Mouse (Mus musculus) heart, embryonic 12.5 days (tissue): ENCODE data around the gene Phospho2. TPM values are rescaled to one million over a fixed set of nuclear protein-coding genes. Genes with fewer than 3 reads are reported as not detected.

Experiments
- ATAC-seq: fragments of 200-750 bp; cut with Nextera tagmentation; 2 replicates; pipeline ENCODE4 v1.8.0; 2017; ENCODE audit warnings: moderate TSS enrichment, moderate library complexity; ENCODE audit not compliant: insufficient number of reproducible peaks, low FRiP score
- H3K27ac ChIP-seq: fragments of 300-500 bp; sonication (generic); 2 replicates; pipeline ENCODE4 v1.5.1; 2016; ENCODE audit warnings: mild to moderate bottlenecking, moderate library complexity; ENCODE audit not compliant: poor library complexity, severe bottlenecking
- H3K27me3 ChIP-seq: fragments of 300-500 bp; sonication (generic); replicated peaks from 2 replicates; pipeline ENCODE4 v1.6.1; 2016; ENCODE audit warnings: mild to moderate bottlenecking, moderate library complexity
- H3K36me3 ChIP-seq: fragments of 300-500 bp; sonication (generic); 2 replicates; pipeline ENCODE4 v1.6.1; 2016; ENCODE audit warnings: mild to moderate bottlenecking, moderate library complexity
- H3K4me1 ChIP-seq: fragments of 300-500 bp; sonication (generic); replicated peaks from 2 replicates; pipeline ENCODE4 v1.6.1; 2016; ENCODE audit warnings: mild to moderate bottlenecking
- H3K4me2 ChIP-seq: fragments of 300-500 bp; sonication (generic); 2 replicates; pipeline ENCODE4 v1.6.1; 2016; ENCODE audit warnings: mild to moderate bottlenecking, moderate library complexity
- H3K4me3 ChIP-seq: fragments of 300-500 bp; sonication (generic); 2 replicates; pipeline ENCODE4 v1.5.1; 2016; ENCODE audit warnings: mild to moderate bottlenecking
- H3K9ac ChIP-seq: fragments of 300-500 bp; sonication (generic); 2 replicates; pipeline ENCODE4 v1.6.1; 2016; ENCODE audit warnings: mild to moderate bottlenecking, moderate library complexity
- H3K9me3 ChIP-seq: fragments of 300-500 bp; sonication (generic); replicated peaks from 2 replicates; pipeline ENCODE4 v1.6.1; 2016; ENCODE audit warnings: mild to moderate bottlenecking, moderate library complexity
- WGBS: fragments of 180-500 bp; shearing (Covaris S2); methylation state at CpG from one replicate; pipeline ENCODE4 v1.1.7; 2016; 5-methylcytosine and 5-hydroxymethylcytosine counted together
- polyA plus RNA-seq: library from polyadenylated mRNA; unstranded; fragments of >200 nt; fragmentation: Nextera tagmentation; extraction: Ambion mirVana; gene quantifications from 2 replicates; pipeline ENCODE4 v1.2.1, GENCODE M21; 2016

Gene Phospho2
- polyA plus RNA-seq, 1 experiment from 2014 or later: 17.6 TPM

DNA sequence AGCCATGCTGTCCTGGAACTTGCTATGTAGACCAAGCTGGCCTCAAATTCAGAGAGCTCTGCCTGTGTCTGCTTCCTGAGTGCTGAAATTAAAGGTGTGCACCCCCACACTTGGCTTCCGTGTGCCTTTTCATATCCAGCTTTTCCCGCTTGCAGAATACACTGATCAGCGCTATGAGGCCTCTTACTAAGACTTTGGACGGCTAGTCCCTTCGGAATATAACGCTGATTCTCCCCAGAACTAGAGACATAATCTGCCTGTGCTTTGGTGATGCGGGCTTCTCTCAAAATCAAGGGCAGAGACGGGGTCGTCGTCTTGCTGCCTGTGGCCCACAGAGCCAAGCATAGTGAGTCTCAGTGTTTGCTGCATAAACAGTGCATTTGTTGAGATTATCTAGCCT is 36.5 kb downstream of the Phospho2 start:
- no peak overlapping the region for H3K9ac ChIP-seq
- no peak overlapping the region for H3K4me3 ChIP-seq
- WGBS: 80% methylated on average over 10 of the region's 10 CpGs
- H3K4me1 ChIP-seq: peaks cover 31% of the 10 kb centered on the region
- no peak overlapping the region; the same call in 1 of the 2 replicates for H3K27ac ChIP-seq
- ATAC-seq: no peak
- no peaks in the 10 kb centered on the region for H3K27me3 ChIP-seq
- no peaks in the 10 kb centered on the region for H3K9me3 ChIP-seq
- H3K4me2 ChIP-seq: no peak overlapping the region
- H3K36me3 ChIP-seq: peaks cover 50% of the 10 kb centered on the region

DNA sequence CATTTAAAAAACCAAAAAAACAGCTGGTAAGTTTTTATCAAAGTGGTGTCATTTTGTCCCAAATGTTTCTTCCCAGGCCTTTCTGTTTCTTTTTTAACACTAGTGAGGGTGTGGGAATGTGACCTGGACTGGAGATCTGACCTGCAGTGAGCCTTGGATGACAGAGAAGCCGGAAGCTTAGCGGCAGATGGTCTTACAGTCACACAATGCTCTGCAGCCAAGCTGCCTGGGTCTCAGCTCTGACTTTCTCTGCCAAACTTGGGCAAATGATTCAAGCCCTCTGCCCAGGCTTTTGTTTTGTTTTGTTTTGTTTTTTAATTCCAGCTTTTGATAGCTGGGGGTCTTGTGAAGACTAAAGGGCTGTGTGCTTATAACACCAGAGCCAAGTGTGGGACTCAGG is 37.0 kb downstream of the Phospho2 start:
- Histone ChIP-seq H3K4me3 (no peak overlapping the region), H3K9me3 (no peaks in the 10 kb centered on the region), H3K9ac (no peak overlapping the region), H3K27ac (no peak overlapping the region), H3K4me2 (no peak overlapping the region), H3K4me1 (peaks cover 28% of the 10 kb centered on the region), H3K27me3 (no peaks in the 10 kb centered on the region), H3K36me3 (peaks cover 55% of the 10 kb centered on the region)
- no peak for ATAC-seq
- 85% methylated on average over 2 of the region's 2 CpGs for WGBS

DNA sequence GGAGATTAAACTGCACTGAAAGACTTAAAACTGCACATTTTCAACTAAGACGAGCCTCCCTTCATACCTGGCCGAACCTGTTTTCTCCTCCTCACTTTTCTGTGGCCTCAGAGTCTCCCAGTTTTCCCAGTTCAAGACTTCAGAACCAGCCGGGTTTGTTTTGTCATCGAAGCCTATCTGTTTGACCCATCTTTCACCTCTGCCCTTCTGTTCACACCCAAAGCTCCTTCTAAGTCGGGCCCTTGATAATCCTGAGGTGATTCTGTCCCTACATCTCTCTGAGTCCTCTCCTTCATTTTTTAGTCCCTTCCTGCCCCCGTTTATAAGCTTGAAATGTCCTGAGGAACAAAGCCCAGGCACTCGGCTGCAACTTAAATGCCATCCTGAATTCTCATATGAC is 38.6 kb downstream of the Phospho2 start:
- Histone ChIP-seq H3K4me2 (no peak overlapping the region), H3K36me3 (peaks cover 68% of the 10 kb centered on the region)

DNA sequence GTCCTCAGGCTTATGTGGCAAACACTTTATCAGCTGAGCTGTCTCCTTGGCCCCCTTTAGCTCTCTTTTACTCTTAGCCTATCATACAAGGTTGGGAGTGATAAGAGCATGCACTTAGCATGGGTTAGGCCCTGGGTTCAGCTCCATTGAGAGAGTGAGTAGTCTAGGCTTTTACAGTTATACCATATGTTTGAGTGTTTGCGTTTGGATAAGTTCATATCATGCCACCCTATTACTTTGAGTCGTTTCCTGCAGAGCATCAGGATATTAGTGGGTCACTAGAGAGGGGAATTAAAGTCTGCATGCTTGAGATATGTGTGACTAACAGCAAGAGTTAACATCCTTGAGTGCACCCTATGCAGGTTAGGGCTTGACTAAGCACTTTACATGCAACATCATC is 40.3 kb downstream of the Phospho2 start:
- H3K9ac ChIP-seq: no peak overlapping the region
- H3K4me1 ChIP-seq: peaks cover 18% of the 10 kb centered on the region
- H3K4me3 ChIP-seq: no peak overlapping the region
- no peaks in the 10 kb centered on the region for H3K27me3 ChIP-seq
- H3K4me2 ChIP-seq: no peak overlapping the region
- no peak for ATAC-seq
- no peaks in the 10 kb centered on the region for H3K9me3 ChIP-seq
- 76% methylated on average over 2 of the region's 2 CpGs for WGBS
- no peak overlapping the region for H3K27ac ChIP-seq
- H3K36me3 ChIP-seq: peaks cover 78% of the 10 kb centered on the region

More for the DNA sequence above, 38.6 kb downstream of the Phospho2 start:
- Histone ChIP-seq H3K27ac (no peak overlapping the region), H3K4me3 (no peak overlapping the region), H3K4me1 (peaks cover 28% of the 10 kb centered on the region), H3K9me3 (no peaks in the 10 kb centered on the region), H3K27me3 (no peaks in the 10 kb centered on the region), H3K9ac (no peak overlapping the region)
- WGBS: 36% methylated on average over 7 of the region's 7 CpGs
- no peak for ATAC-seq

DNA sequence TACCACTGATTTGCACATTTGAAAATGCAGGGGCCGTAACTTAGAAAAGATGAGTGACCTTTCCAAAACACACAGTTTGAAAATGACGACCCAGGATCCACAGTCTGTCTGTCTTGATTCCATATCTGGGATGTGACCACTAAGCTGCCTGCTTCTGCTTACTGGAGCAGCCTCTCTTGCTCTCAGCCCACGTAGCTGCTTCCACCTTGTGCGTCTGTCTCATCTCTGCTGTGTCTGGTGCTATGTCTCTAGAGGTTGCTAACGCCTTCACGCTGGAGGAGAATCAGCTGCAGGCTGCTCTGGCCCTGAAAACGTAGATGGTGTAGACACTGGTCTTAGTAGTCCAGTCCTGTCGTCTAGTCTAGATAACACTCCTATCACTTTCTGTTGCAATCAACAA is 40.7 kb downstream of the Phospho2 start:
- no peak overlapping the region for H3K4me3 ChIP-seq
- peaks cover 14% of the 10 kb centered on the region for H3K4me1 ChIP-seq
- H3K9me3 ChIP-seq: no peaks in the 10 kb centered on the region
- no peak overlapping the region for H3K9ac ChIP-seq
- ATAC-seq: no peak
- H3K27ac ChIP-seq: no peak overlapping the region
- peaks cover 78% of the 10 kb centered on the region for H3K36me3 ChIP-seq
- 72% methylated on average over 8 of the region's 8 CpGs for WGBS
- H3K4me2 ChIP-seq: no peak overlapping the region
- H3K27me3 ChIP-seq: no peaks in the 10 kb centered on the region

DNA sequence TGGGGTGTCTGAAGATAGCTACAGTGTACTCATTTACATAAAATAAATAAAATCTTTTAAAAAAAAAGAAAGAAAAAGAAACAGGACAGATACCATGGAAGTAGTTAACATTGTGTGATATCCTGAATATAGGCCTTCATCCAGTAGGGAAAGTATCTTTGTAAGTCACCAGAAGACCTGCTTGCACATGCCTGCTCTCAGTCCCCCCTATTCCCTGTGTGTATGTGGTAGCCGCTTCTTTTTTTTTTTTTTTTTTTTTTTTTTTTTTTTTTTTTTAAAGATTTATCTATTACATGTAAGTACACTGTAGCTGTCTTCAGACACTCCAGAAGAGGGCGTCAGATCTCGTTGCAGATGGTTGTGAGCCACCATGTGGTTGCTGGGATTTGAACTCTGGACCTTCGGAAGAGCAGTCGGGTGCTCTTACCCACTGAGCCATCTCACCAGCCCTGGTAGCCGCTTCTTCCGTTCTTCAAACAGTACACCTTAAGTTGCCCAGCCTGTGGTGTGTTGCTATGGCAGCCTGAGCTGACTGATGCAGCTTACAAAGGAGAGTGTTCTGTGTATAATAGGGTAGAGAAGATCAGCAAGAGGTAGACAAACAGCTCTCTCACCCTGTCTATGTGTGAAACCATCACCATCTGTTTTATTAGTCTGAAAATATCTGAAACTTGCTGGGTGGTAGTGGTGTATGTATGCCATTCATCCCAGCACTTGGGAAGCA is 48.0 kb downstream of the Phospho2 start:
- no peaks in the 10 kb centered on the region for H3K9me3 ChIP-seq
- no peak overlapping the region for H3K4me3 ChIP-seq
- H3K27ac ChIP-seq: no peak overlapping the region
- peaks cover 50% of the 10 kb centered on the region for H3K36me3 ChIP-seq
- no peaks in the 10 kb centered on the region for H3K4me1 ChIP-seq
- H3K27me3 ChIP-seq: no peaks in the 10 kb centered on the region
- no peak for ATAC-seq
- 75% methylated on average over 7 of the region's 7 CpGs for WGBS
- no peak overlapping the region for H3K9ac ChIP-seq
- H3K4me2 ChIP-seq: no peak overlapping the region

DNA sequence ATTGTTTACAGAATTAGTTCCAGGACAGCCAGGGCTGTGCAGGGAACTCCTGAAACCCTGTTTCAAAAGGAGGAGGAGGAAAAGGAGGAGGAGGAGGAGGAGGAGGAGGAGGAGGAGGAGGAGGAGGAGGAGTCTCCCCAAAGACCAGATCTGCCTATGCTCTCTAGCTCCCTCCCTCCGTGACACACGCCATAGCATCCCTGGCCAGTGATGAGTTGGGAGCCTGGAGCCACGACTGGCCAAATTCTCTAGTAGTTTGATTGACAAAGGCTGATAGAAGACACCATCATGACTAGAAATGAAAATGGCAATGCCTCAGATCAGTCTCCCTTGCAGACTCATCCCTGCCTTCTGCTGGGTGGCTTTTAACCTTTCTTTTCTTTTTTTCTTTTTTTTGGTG is 48.6 kb downstream of the Phospho2 start:
- 34% methylated on average over 3 of the region's 3 CpGs for WGBS
- ATAC-seq: no peak

DNA sequence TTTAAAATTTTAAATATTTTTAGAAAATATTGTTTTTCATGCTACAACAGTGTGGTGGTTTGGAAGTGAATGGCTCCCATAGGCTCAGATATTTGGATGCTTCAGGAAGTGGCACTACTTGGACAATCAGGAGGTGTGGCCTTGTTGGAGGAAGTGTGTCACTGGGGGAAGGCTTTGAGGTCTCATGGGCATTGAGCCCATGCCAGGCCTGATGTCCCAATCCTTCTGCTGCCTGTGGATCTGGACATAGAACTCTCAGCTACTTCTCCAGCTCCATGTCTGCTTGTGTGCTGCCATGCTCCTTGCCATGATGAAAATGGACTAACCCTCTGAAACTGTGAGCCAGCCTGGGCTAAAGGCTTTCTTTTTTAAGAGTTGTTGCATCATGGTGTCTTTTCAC is 49.3 kb downstream of the Phospho2 start:
- Histone ChIP-seq H3K27ac (no peak overlapping the region), H3K9me3 (no peaks in the 10 kb centered on the region), H3K27me3 (no peaks in the 10 kb centered on the region), H3K4me2 (no peak overlapping the region), H3K4me1 (no peaks in the 10 kb centered on the region), H3K36me3 (peaks cover 37% of the 10 kb centered on the region), H3K4me3 (no peak overlapping the region), H3K9ac (no peak overlapping the region)
- ATAC-seq: no peak

More for the DNA sequence above, 48.6 kb downstream of the Phospho2 start:
- Histone ChIP-seq H3K4me1 (no peaks in the 10 kb centered on the region), H3K27me3 (no peaks in the 10 kb centered on the region), H3K4me3 (no peak overlapping the region), H3K9ac (no peak overlapping the region), H3K27ac (no peak overlapping the region), H3K4me2 (no peak overlapping the region), H3K9me3 (no peaks in the 10 kb centered on the region), H3K36me3 (peaks cover 44% of the 10 kb centered on the region)

DNA sequence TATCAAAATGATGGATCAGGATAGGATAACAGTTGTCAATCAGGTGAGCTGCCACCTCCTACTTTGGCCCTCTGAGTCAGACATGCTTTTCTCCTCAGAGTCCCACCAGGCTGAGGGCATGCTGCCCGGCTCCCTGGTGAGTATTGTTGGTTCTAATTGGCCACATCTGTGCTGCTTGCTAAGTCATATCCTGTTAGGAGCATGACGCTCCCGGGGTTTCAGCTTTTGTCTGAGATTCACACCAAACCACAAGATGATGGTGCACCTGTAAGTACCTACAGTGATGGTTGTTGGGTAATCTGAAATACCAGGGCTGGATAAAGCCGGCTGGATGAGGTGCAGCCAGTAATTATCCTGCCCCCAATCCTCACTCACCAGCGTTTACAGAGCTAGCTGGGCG is 50.8 kb downstream of the Phospho2 start:
- peaks cover 24% of the 10 kb centered on the region for H3K36me3 ChIP-seq
- 42% methylated on average over 6 of the region's 6 CpGs for WGBS
- H3K9me3 ChIP-seq: no peaks in the 10 kb centered on the region
- H3K4me1 ChIP-seq: no peaks in the 10 kb centered on the region
- H3K27me3 ChIP-seq: no peaks in the 10 kb centered on the region
- no peak overlapping the region for H3K9ac ChIP-seq
- H3K4me2 ChIP-seq: no peak overlapping the region
- ATAC-seq: no peak
- H3K4me3 ChIP-seq: no peak overlapping the region
- H3K27ac ChIP-seq: no peak overlapping the region

DNA sequence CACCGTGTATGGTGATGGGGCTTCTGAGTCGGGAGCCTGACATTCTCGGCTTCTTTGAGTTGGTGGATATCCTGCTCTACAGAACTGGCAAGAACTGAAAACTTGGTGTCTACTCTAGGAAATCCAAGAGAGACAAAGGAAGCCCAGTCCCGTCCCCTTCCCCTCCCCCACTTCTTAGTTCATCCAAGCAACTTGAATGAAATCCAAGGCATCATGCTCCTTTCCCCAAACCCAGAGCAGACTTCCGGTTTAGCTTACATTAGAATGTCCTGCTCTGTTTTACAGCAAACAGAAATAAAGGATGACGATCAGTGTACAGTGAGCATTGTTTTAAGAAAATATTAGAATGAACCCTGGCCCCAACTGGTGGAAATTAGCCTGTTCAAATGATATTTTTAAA is 59.8 kb downstream of the Phospho2 start:
- Histone ChIP-seq H3K9me3 (no peaks in the 10 kb centered on the region), H3K27ac (no peak overlapping the region), H3K9ac (no peak overlapping the region), H3K4me3 (no peak overlapping the region), H3K4me2 (no peak overlapping the region), H3K4me1 (no peaks in the 10 kb centered on the region), H3K36me3 (no peaks in the 10 kb centered on the region), H3K27me3 (no peaks in the 10 kb centered on the region)
- ATAC-seq: 0 out of 2 replicates have a peak, but pooled peaks have one; percentile 40
- WGBS: 63% methylated on average over 6 of the region's 6 CpGs
